Mouse (Mus musculus) midbrain, embryonic 10.5 days (tissue): Measurements from ENCODE around the gene Arhgdig. TPM values are rescaled to one million over a fixed set of nuclear protein-coding genes. Genes with fewer than 3 reads are reported as not detected.

Experiments
- DNase-seq: peaks from one replicate; pipeline ENCODE4 v3.0.0-alpha.2; 2017; ENCODE audit warnings: low spot score
- H3K27ac ChIP-seq: fragments of 300-500 bp; sonication (generic); replicated peaks from 2 replicates; pipeline ENCODE4 v1.5.1; 2016; ENCODE audit warnings: mild to moderate bottlenecking
- H3K27me3 ChIP-seq: fragments of 300-500 bp; sonication (generic); 2 replicates; pipeline ENCODE4 v1.6.1; 2016; ENCODE audit warnings: low read depth, mild to moderate bottlenecking; ENCODE audit not compliant: poor library complexity, severe bottlenecking
- H3K36me3 ChIP-seq: fragments of 300-500 bp; sonication (generic); 2 replicates; pipeline ENCODE4 v1.6.1; 2016; ENCODE audit warnings: mild to moderate bottlenecking, moderate library complexity
- H3K4me1 ChIP-seq: fragments of 300-500 bp; sonication (generic); 2 replicates; pipeline ENCODE4 v1.6.1; 2016
- H3K4me3 ChIP-seq: fragments of 300-500 bp; sonication (generic); 2 replicates; pipeline ENCODE4 v1.5.1; 2016; ENCODE audit warnings: mild to moderate bottlenecking, moderate library complexity
- H3K9me3 ChIP-seq: fragments of 300-500 bp; sonication (generic); replicated peaks from 2 replicates; pipeline ENCODE4 v1.6.1; 2016; ENCODE audit warnings: mild to moderate bottlenecking
- WGBS: fragments of 180-500 bp; shearing (Covaris S2); methylation state at CpG from one replicate; pipeline ENCODE4 v1.1.7; 2016; 5-methylcytosine and 5-hydroxymethylcytosine counted together
- polyA plus RNA-seq: library from polyadenylated mRNA; unstranded; fragments of >200 nt; fragmentation: Nextera tagmentation; extraction: Ambion mirVana; gene quantifications from 2 replicates; pipeline ENCODE4 v1.2.1, GENCODE M21; 2016

The Arhgdig gene
- polyA plus RNA-seq, 1 experiment from 2014 or later: 5.5 TPM

DNA sequence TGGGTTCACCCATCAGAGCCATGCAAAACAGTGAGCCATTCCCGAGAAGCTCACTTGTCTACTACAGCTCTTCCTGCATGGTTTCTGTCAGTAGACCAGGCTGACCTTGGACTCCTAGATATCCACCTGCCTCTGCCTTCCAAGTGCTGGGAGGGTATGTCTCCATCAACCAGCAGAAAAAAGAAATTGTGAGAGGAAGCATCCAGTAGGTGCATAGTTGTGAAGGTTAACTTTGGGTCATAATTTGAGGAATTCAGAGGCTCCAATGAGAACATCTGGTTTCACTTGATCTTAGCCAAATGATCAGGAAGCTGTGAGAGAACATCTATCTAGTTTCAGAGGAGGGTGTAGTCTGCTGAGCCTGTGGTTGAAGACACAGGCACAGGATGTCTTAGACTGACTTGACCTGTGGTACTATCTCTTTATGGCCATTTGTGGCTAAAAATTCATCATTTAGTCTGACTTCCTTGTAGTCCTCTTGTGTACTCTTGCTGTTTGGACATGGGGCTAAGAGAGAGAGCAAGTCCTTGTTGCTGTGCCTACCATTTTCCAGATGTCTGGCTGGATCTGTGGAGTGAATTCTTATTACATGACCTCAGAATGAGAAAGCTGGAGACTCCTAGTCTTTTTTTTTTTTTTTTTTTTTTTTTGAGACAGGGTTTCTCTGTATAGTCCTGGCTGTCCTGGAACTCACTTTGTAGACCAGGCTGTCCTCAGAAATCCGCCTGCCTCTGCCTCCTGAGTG is 55.5 kb downstream of the Arhgdig start:
- Histone ChIP-seq H3K9me3 (peaks cover 16% of the 10 kb centered on the region; the same call in 1 of the 2 replicates), H3K27ac (no peak overlapping the region), H3K4me3 (no peak overlapping the region), H3K36me3 (peaks cover 94% of the 10 kb centered on the region), H3K27me3 (no peaks in the 10 kb centered on the region), H3K4me1 (no peaks in the 10 kb centered on the region)
- WGBS: 87% methylated on average over 2 of the region's 2 CpGs
- DNase-seq: no peak

Other genes with a start within 250 kb of the Arhgdig start
- 27.6 and 29.5 TPM in 2 replicates for gene Capn15, start 222.0 kb downstream of the Arhgdig start, polyA plus RNA-seq
- 20.6 and 26.9 TPM in 2 replicates for gene Rab11fip3, start 138.2 kb downstream of the Arhgdig start, polyA plus RNA-seq
- gene Decr2, start 117.4 kb downstream of the Arhgdig start, polyA plus RNA-seq: 27.8 and 28.2 TPM in 2 replicates
- gene Nme4, start 112.2 kb downstream of the Arhgdig start, polyA plus RNA-seq: 87.4 and 106 TPM in 2 replicates
- gene Tmem8, start 94.5 kb downstream of the Arhgdig start, polyA plus RNA-seq: 1.6 and 2.0 TPM in 2 replicates
- 301 and 332 TPM in 2 replicates for gene Mrpl28, start 84.3 kb downstream of the Arhgdig start, polyA plus RNA-seq
- 9.9 and 10.0 TPM in 2 replicates for gene Axin1, start 69.1 kb downstream of the Arhgdig start, polyA plus RNA-seq
- gene Pdia2, start 8.7 kb downstream of the Arhgdig start, polyA plus RNA-seq: 0.47 and 0.81 TPM in 2 replicates
- gene Rgs11, start 4.8 kb downstream of the Arhgdig start, polyA plus RNA-seq: 0.67 and 0.72 TPM in 2 replicates
- 27.6 and 28.7 TPM in 2 replicates for gene Fam234a, start 36.5 kb upstream of the Arhgdig start, polyA plus RNA-seq
- 130 and 131 TPM in 2 replicates for gene Luc7l, start 45.1 kb upstream of the Arhgdig start, polyA plus RNA-seq
- gene Neurl1b, start 207.0 kb upstream of the Arhgdig start, polyA plus RNA-seq: 0.16 and 0.19 TPM in 2 replicates